Mouse (Mus musculus) G1E (cell line): Measurements from ENCODE around the gene Ebf1. TPM values are rescaled to one million over a fixed set of nuclear protein-coding genes. Genes with fewer than 3 reads are reported as not detected.

ENCODE experiments used
- ATAC-seq: 2 replicates; pipeline ENCODE4 v1.8.0; 2016; ENCODE audit warnings: mild to moderate bottlenecking; ENCODE audit not compliant: insufficient number of reproducible peaks, poor library complexity, low FRiP score, severe bottlenecking; ENCODE audit errors: extremely low read depth
- DNase-seq: peaks from one replicate; pipeline ENCODE4 v3.0.0; 2012; ENCODE audit warnings: low spot score
- H3K27me3 ChIP-seq: 2 replicates; pipeline ENCODE4 v1.6.1; 2012; ENCODE audit warnings: mild to moderate bottlenecking, low read length, inconsistent platforms; ENCODE audit not compliant: insufficient read depth
- H3K36me3 ChIP-seq: replicated peaks from 2 replicates; pipeline ENCODE3; 2012; ENCODE audit warnings: mild to moderate bottlenecking, inconsistent platforms
- H3K4me1 ChIP-seq: 2 replicates; pipeline ENCODE4 v1.6.1; 2012; ENCODE audit warnings: low read depth, low read length, inconsistent platforms, mixed read lengths; ENCODE audit not compliant: insufficient read depth
- H3K4me3 ChIP-seq: 2 replicates; pipeline ENCODE4 v1.5.1; 2012; ENCODE audit warnings: low read depth, mild to moderate bottlenecking, inconsistent platforms, low read length, moderate library complexity, mixed read lengths
- H3K9me3 ChIP-seq: replicated peaks from 2 replicates; pipeline ENCODE4 v1.6.1; 2012; ENCODE audit warnings: inconsistent platforms
- CTCF ChIP-seq: IDR thresholded peaks from 2 replicates; pipeline ENCODE4 v1.5.1; 2012; ENCODE audit warnings: low read depth, low read length, inconsistent platforms, mixed read lengths
- GATA1 ChIP-seq: IDR thresholded peaks from 2 replicates; pipeline ENCODE4 v1.6.1; 2012; ENCODE audit warnings: borderline replicate concordance, low read length, inconsistent platforms, mixed read lengths
- GATA2 ChIP-seq: IDR thresholded peaks from 2 replicates; pipeline ENCODE4 v1.6.1; 2012; ENCODE audit warnings: low read depth, low read length, inconsistent platforms, borderline replicate concordance
- POLR2AphosphoS5 ChIP-seq: IDR thresholded peaks from 2 replicates; pipeline ENCODE4 v1.6.1; 2012; ENCODE audit warnings: low read depth, low read length, inconsistent platforms; ENCODE audit not compliant: insufficient replicate concordance
- TAL1 ChIP-seq: conservative IDR thresholded peaks from 2 replicates; pipeline ENCODE4 v1.6.1; 2012; ENCODE audit warnings: low read depth, low read length, inconsistent platforms, mixed read lengths
- polyA plus RNA-seq: library from polyadenylated mRNA; stranded (reverse); fragments of >175 nt; gene quantifications from 2 replicates; pipeline ENCODE4 v1.2.3, GENCODE M21; 2012
- total RNA-seq, 2 experiments: library from RNA; stranded (forward) in 1 of 2; stranded (reverse) in 1 of 2; fragments of 200-1000 nt in 1 of 2; fragments of >200 nt in 1 of 2; fragmentation: Nextera tagmentation in 1 of 2; gene quantifications; 2 replicates each; pipeline ENCODE4 v1.2.3; 2014 to 2017

The Ebf1 gene
- total and polyA plus RNA-seq, 3 experiments = 0.05 TPM; not detected in 2

DNA sequence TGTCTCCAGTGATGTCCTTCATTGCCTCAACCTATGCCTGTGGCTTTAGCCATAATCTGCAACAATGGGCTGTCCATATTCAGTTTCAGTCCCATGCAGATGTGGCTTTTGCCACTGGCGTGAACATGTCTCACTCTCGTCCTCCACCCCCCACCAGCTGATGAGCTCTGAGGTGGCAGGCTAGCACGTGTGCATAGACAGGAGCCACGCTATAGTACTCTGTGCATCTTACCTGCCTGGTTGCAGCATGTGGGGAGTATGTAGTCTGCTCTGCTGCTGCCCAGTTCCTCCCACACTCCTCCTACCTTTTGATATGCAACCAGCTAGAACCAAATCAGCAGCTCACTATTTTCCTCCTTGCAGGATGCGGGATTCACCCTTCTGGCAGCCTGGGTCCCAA is 408.9 kb downstream of the Ebf1 start:
- H3K27me3 ChIP-seq = peaks cover 6% of the 10 kb centered on the region; the same call in 1 of the 2 replicates
- no peak for TF ChIP-seq GATA1
- no peak for TF ChIP-seq CTCF
- TF ChIP-seq POLR2AphosphoS5 = no peak
- no peak for TF ChIP-seq TAL1
- TF ChIP-seq GATA2 = no peak
- ATAC-seq (no peak), DNase-seq (no peak)
- H3K4me3 ChIP-seq = no peak overlapping the region
- no peaks in the 10 kb centered on the region for H3K9me3 ChIP-seq
- H3K36me3 ChIP-seq = no peaks in the 10 kb centered on the region
- H3K4me1 ChIP-seq = no peaks in the 10 kb centered on the region

GRCm38 (mm10) chr11:45026674-45027073 is 409.6 kb downstream of the Ebf1 start:
- ATAC-seq = no peak

GRCm38 (mm10) chr11:45027076-45027475 is 410.0 kb downstream of the Ebf1 start:
- Histone ChIP-seq H3K36me3 (no peaks in the 10 kb centered on the region), H3K27me3 (peaks cover 6% of the 10 kb centered on the region; the same call in 1 of the 2 replicates), H3K4me1 (no peaks in the 10 kb centered on the region), H3K9me3 (no peaks in the 10 kb centered on the region), H3K4me3 (no peak overlapping the region)
- DNase-seq (no peak), ATAC-seq (no peak)
- TF ChIP-seq CTCF (no peak), TAL1 (no peak), GATA2 (no peak), GATA1 (no peak), POLR2AphosphoS5 (no peak)

More at GRCm38 (mm10) chr11:45026674-45027073, 409.6 kb downstream of the Ebf1 start:
- Histone ChIP-seq H3K4me3 (no peak overlapping the region), H3K9me3 (no peaks in the 10 kb centered on the region), H3K27me3 (peaks cover 6% of the 10 kb centered on the region; the same call in 1 of the 2 replicates), H3K36me3 (no peaks in the 10 kb centered on the region), H3K4me1 (no peaks in the 10 kb centered on the region)
- TF ChIP-seq GATA2 = no peak
- no peak for TF ChIP-seq GATA1
- DNase-seq = no peak

DNA sequence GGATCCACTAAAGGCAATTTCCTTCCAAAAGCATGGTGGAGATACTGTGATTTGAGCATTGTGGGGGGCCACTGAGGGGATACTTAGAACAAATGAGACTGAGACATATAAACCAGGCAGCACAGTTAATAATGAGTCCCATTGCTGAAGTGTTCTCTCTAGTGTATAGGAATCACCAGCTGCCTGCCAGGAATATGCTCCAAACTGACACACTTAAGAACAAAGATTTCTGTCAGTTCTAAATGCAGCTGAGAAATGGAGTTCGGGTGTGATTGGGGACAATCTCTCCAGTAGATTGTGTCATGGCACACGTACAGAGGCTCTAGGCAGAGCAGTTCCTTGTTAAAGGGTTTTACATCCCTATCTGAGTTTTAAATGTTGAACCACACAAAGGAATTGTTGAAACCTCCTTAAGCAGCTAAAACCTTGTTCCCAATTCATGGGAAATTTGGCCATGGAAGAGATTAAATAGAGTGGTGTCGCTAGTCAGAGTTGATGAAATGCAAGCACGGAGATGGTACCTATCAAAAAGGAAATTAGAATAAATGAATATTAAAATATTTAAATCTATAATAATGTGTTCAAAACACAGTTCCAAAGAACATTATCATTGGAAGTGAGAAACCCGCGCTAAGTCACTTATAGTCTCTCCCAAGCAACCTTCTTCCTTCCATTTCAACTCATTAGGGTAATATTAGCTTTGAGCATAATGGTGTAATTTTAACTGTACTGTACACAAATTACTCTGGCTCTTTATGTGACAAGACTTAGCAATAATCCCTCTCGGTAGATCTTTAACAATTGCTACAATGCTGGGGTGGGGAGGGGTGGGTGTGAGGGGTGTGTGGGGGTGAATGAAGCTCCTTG is 438.9 kb downstream of the Ebf1 start:
- no peaks in the 10 kb centered on the region for H3K4me1 ChIP-seq
- H3K36me3 ChIP-seq = no peaks in the 10 kb centered on the region
- no peak for ATAC-seq
- no peak overlapping the region for H3K4me3 ChIP-seq
- no peak for DNase-seq
- no peaks in the 10 kb centered on the region for H3K27me3 ChIP-seq
- no peak for TF ChIP-seq GATA2
- TF ChIP-seq TAL1 = no peak
- TF ChIP-seq CTCF = no peak
- no peak for TF ChIP-seq GATA1
- no peaks in the 10 kb centered on the region for H3K9me3 ChIP-seq

Other genes with a start within 250 kb of the Ebf1 start
- gene Il12b, start 217.3 kb upstream of the Ebf1 start, total RNA-seq (2014; fragmentation: Nextera tagmentation) = not detected in 2 replicates
- not detected in 2 replicates for gene Il12b, start 217.3 kb upstream of the Ebf1 start, total RNA-seq (2017)
- gene Il12b, start 217.3 kb upstream of the Ebf1 start, polyA plus RNA-seq = not detected in 2 replicates
- gene Ublcp1, start 146.8 kb upstream of the Ebf1 start, total RNA-seq (2014; fragmentation: Nextera tagmentation) = 53.4 and 55.9 TPM in 2 replicates
- gene Ublcp1, start 146.8 kb upstream of the Ebf1 start, total RNA-seq (2017) = 50.9 and 52.1 TPM in 2 replicates
- gene Ublcp1, start 146.8 kb upstream of the Ebf1 start, polyA plus RNA-seq = 2.8 and 3.0 TPM in 2 replicates
- 36.8 and 53.4 TPM in 2 replicates for gene Rnf145, start 98.4 kb upstream of the Ebf1 start, total RNA-seq (2014; fragmentation: Nextera tagmentation)
- gene Rnf145, start 98.4 kb upstream of the Ebf1 start, total RNA-seq (2017) = 113 and 120 TPM in 2 replicates
- 66.7 and 98.7 TPM in 2 replicates for gene Rnf145, start 98.4 kb upstream of the Ebf1 start, polyA plus RNA-seq